Mouse (Mus musculus): ENCODE measurements around the gene Smarca2.

- TF ChIP-seq CTCF (IDR thresholded peaks at IDR 0.05; ENCODE audit: low read depth, low read length) = no peak
- TF ChIP-seq POLR2A (IDR thresholded peaks at IDR 0.05; ENCODE audit: borderline replicate concordance, low read depth, low read length) = no peak
These were observed 102.1 kb downstream of the Smarca2 start for GRCm38 (mm10) chr19:26706910-26707309.

All from bone marrow macrophage, adult 2 months (primary cell).